Mouse (Mus musculus): ENCODE results near the gene Ppil6. TPM values are rescaled to one million over a fixed set of nuclear protein-coding genes. Genes with fewer than 3 reads are reported as not detected.
A peak's percentile ranks its signal among the peaks of the same experiment; 100 is the strongest.

Ppil6 gene
- polyA plus RNA-seq, 1 experiment from 2014 or later = 3.5 TPM

GRCm38 (mm10) chr10:41514921-41515320 is 24.7 kb downstream of the Ppil6 start:
- Histone ChIP-seq H3K27ac (ENCODE audit: low read depth, low read length) (no peak overlapping the region), H3K9me3 (ENCODE audit: control insufficient read depth, low read length) (no peaks in the 10 kb centered on the region), H3K9ac (replicated peaks; ENCODE audit: low read depth, low read length) (no peak overlapping the region), H3K27me3 (ENCODE audit: control insufficient read depth, insufficient read depth, low read length) (no peaks in the 10 kb centered on the region), H3K4me3 (ENCODE audit: low read depth, low read length) (no peak overlapping the region), H3K4me2 (ENCODE audit: low read depth, low read length) (no peak overlapping the region), H3K36me3 (ENCODE audit: control insufficient read depth, insufficient read depth, low read length) (no peaks in the 10 kb centered on the region), H3K4me1 (ENCODE audit: control insufficient read depth, insufficient read depth, low read length) (peaks cover 3% of the 10 kb centered on the region; the same call in 1 of the 2 replicates)
- ATAC-seq (ENCODE audit: low read depth) = no peak

GRCm38 (mm10) chr10:41518508-41518980 is 28.3 kb downstream of the Ppil6 start:
- Histone ChIP-seq H3K27me3 (ENCODE audit: control insufficient read depth, insufficient read depth, low read length) (no peaks in the 10 kb centered on the region), H3K4me3 (ENCODE audit: low read depth, low read length) (peak overlapping the region; percentile 75), H3K9ac (replicated peaks; ENCODE audit: low read depth, low read length) (peak overlapping the region; percentile 88), H3K4me1 (ENCODE audit: control insufficient read depth, insufficient read depth, low read length) (peaks cover 15% of the 10 kb centered on the region), H3K27ac (ENCODE audit: low read depth, low read length) (peak overlapping the region; percentile 100), H3K36me3 (ENCODE audit: control insufficient read depth, insufficient read depth, low read length) (no peaks in the 10 kb centered on the region), H3K4me2 (ENCODE audit: low read depth, low read length) (peak overlapping the region; percentile 73), H3K9me3 (ENCODE audit: control insufficient read depth, low read length) (no peaks in the 10 kb centered on the region)
- ATAC-seq (ENCODE audit: low read depth) = peak; percentile 63
- under 1% methylated on average over 23 of the region's 23 CpGs for WGBS

GRCm38 (mm10) chr10:41518981-41519618 is 28.9 kb downstream of the Ppil6 start, which contains the start of gene Cd164:
Cd164 (plus strand) TSS chr10:41519414.
- H3K9ac ChIP-seq (replicated peaks; ENCODE audit: low read depth, low read length) = peak within 1 kb of the TSS; percentile 88
- H3K27me3 ChIP-seq (ENCODE audit: control insufficient read depth, insufficient read depth, low read length) = no peaks in the 10 kb centered on the region
- peak within 1 kb of the TSS; percentile 73 for H3K4me2 ChIP-seq (ENCODE audit: low read depth, low read length)
- no peaks in the 10 kb centered on the region for H3K36me3 ChIP-seq (ENCODE audit: control insufficient read depth, insufficient read depth, low read length)
- H3K27ac ChIP-seq (ENCODE audit: low read depth, low read length) = peak within 1 kb of the TSS; percentile 100
- H3K4me3 ChIP-seq (ENCODE audit: low read depth, low read length) = peak within 1 kb of the TSS; percentile 75
- under 1% methylated on average over 58 of the region's 69 CpGs for WGBS
- H3K4me1 ChIP-seq (ENCODE audit: control insufficient read depth, insufficient read depth, low read length) = peaks cover 15% of the 10 kb centered on the region
- ATAC-seq (ENCODE audit: low read depth) = peak; percentile 93
- no peaks in the 10 kb centered on the region for H3K9me3 ChIP-seq (ENCODE audit: control insufficient read depth, low read length)

- H3K9me3 ChIP-seq (ENCODE audit: control insufficient read depth, low read length) = no peaks in the 10 kb centered on the region
- peaks cover 15% of the 10 kb centered on the region for H3K4me1 ChIP-seq (ENCODE audit: control insufficient read depth, insufficient read depth, low read length)
- peak overlapping the region; percentile 73 for H3K4me2 ChIP-seq (ENCODE audit: low read depth, low read length)
- peak overlapping the region; percentile 75 for H3K4me3 ChIP-seq (ENCODE audit: low read depth, low read length)
- H3K9ac ChIP-seq (replicated peaks; ENCODE audit: low read depth, low read length) = peak overlapping the region; percentile 88
- no peaks in the 10 kb centered on the region for H3K36me3 ChIP-seq (ENCODE audit: control insufficient read depth, insufficient read depth, low read length)
- under 1% methylated on average over 65 of the region's 65 CpGs for WGBS
- H3K27ac ChIP-seq (ENCODE audit: low read depth, low read length) = peak overlapping the region; percentile 100
- H3K27me3 ChIP-seq (ENCODE audit: control insufficient read depth, insufficient read depth, low read length) = no peaks in the 10 kb centered on the region
- peak; percentile 6; the same call in 1 of the 2 replicates for ATAC-seq (ENCODE audit: low read depth)
Measured at GRCm38 (mm10) chr10:41519640-41520409, 29.6 kb downstream of the Ppil6 start.

DNA sequence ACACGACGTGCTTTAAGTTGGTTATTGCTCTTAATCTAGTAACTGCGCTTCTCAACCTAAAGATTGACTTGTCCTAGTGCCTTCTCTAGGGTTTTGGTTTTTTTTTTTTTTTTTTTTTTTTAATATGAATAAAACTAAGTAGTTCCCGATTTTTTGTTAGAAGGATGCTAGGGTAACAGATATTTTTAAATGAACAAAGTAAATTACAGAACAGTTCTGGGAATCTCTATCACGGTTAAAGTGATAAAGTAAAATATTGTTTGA is 30.1 kb downstream of the Ppil6 start:
- H3K4me1 ChIP-seq (ENCODE audit: control insufficient read depth, insufficient read depth, low read length) = peaks cover 15% of the 10 kb centered on the region
- no peaks in the 10 kb centered on the region for H3K9me3 ChIP-seq (ENCODE audit: control insufficient read depth, low read length)
- H3K36me3 ChIP-seq (ENCODE audit: control insufficient read depth, insufficient read depth, low read length) = no peaks in the 10 kb centered on the region
- no peak overlapping the region for H3K27ac ChIP-seq (ENCODE audit: low read depth, low read length)
- ATAC-seq (ENCODE audit: low read depth) = no peak
- 4% methylated on average over 5 of the region's 5 CpGs for WGBS
- peak overlapping the region; percentile 88; the same call in 1 of the 2 replicates for H3K9ac ChIP-seq (replicated peaks; ENCODE audit: low read depth, low read length)
- H3K27me3 ChIP-seq (ENCODE audit: control insufficient read depth, insufficient read depth, low read length) = no peaks in the 10 kb centered on the region
- H3K4me3 ChIP-seq (ENCODE audit: low read depth, low read length) = peak overlapping the region; percentile 75
- peak overlapping the region; percentile 73 for H3K4me2 ChIP-seq (ENCODE audit: low read depth, low read length)

GRCm38 (mm10) chr10:41523386-41523785 is 33.1 kb downstream of the Ppil6 start:
- H3K9me3 ChIP-seq (ENCODE audit: control insufficient read depth, low read length) = no peaks in the 10 kb centered on the region
- ATAC-seq (ENCODE audit: low read depth) = no peak
- no peak overlapping the region for H3K9ac ChIP-seq (replicated peaks; ENCODE audit: low read depth, low read length)
- 82% methylated on average over 3 of the region's 3 CpGs for WGBS
- H3K4me3 ChIP-seq (ENCODE audit: low read depth, low read length) = no peak overlapping the region
- peaks cover 12% of the 10 kb centered on the region for H3K4me1 ChIP-seq (ENCODE audit: control insufficient read depth, insufficient read depth, low read length)
- no peaks in the 10 kb centered on the region for H3K36me3 ChIP-seq (ENCODE audit: control insufficient read depth, insufficient read depth, low read length)
- H3K27me3 ChIP-seq (ENCODE audit: control insufficient read depth, insufficient read depth, low read length) = no peaks in the 10 kb centered on the region
- no peak overlapping the region for H3K4me2 ChIP-seq (ENCODE audit: low read depth, low read length)
- H3K27ac ChIP-seq (ENCODE audit: low read depth, low read length) = no peak overlapping the region

DNA sequence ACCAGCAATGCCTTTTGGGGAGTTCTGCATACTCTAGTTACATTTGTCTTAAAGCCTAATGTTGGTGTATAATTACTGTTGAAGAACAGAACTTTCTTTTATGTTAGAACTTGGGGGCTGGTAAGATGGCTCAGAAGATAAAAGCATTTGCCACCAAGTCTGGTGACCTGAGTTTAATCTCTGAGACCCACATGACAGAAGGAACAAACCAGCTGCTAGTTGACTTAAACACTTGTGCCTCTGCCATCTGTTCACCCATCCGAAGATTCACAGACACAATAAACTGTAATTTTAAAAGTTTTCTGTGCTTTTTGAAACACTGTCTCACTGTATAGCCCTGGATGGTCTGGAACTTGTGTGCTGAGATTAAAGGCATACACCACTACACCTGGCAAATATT is 35.5 kb downstream of the Ppil6 start:
- H3K4me2 ChIP-seq (ENCODE audit: low read depth, low read length) = no peak overlapping the region
- H3K4me1 ChIP-seq (ENCODE audit: control insufficient read depth, insufficient read depth, low read length) = peaks cover 11% of the 10 kb centered on the region
- no peak overlapping the region for H3K9ac ChIP-seq (replicated peaks; ENCODE audit: low read depth, low read length)
- no peak overlapping the region for H3K27ac ChIP-seq (ENCODE audit: low read depth, low read length)
- no peak for ATAC-seq (ENCODE audit: low read depth)
- 85% methylated on average over 1 of the region's 1 CpGs for WGBS
- no peaks in the 10 kb centered on the region for H3K9me3 ChIP-seq (ENCODE audit: control insufficient read depth, low read length)
- no peak overlapping the region for H3K4me3 ChIP-seq (ENCODE audit: low read depth, low read length)
- H3K36me3 ChIP-seq (ENCODE audit: control insufficient read depth, insufficient read depth, low read length) = peaks cover 6% of the 10 kb centered on the region; the same call in 1 of the 2 replicates
- no peaks in the 10 kb centered on the region for H3K27me3 ChIP-seq (ENCODE audit: control insufficient read depth, insufficient read depth, low read length)

- WGBS = 92% methylated on average over 5 of the region's 5 CpGs
- no peak overlapping the region for H3K4me3 ChIP-seq (ENCODE audit: low read depth, low read length)
- peaks cover 11% of the 10 kb centered on the region; the same call in 1 of the 2 replicates for H3K36me3 ChIP-seq (ENCODE audit: control insufficient read depth, insufficient read depth, low read length)
- no peak for ATAC-seq (ENCODE audit: low read depth)
- H3K9ac ChIP-seq (replicated peaks; ENCODE audit: low read depth, low read length) = no peak overlapping the region
- no peak overlapping the region for H3K27ac ChIP-seq (ENCODE audit: low read depth, low read length)
- no peaks in the 10 kb centered on the region for H3K4me1 ChIP-seq (ENCODE audit: control insufficient read depth, insufficient read depth, low read length)
- H3K9me3 ChIP-seq (ENCODE audit: control insufficient read depth, low read length) = no peaks in the 10 kb centered on the region
- no peak overlapping the region for H3K4me2 ChIP-seq (ENCODE audit: low read depth, low read length)
- H3K27me3 ChIP-seq (ENCODE audit: control insufficient read depth, insufficient read depth, low read length) = no peaks in the 10 kb centered on the region
Measured at GRCm38 (mm10) chr10:41529972-41530371, 39.7 kb downstream of the Ppil6 start.

DNA sequence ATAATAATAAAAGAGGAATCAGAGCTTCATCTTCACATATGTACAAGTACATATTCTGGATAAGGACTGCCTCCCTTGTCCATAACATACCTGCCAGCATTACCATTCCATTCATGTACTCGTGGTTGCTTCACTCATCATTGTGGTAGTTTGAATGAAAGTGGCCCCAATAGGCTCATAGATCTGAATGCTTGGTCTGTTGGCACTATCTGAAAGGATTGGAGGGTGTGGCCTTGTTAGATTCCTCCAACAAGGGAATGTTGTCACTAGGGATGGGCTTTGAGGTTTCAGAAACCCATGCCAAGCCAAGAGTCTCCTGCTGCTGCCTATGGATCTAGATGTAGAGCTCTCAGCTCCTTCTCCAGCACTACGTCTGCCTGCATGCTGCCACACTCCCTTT is 45.8 kb downstream of the Ppil6 start:
- Histone ChIP-seq H3K9me3 (ENCODE audit: control insufficient read depth, low read length) (no peaks in the 10 kb centered on the region), H3K27me3 (ENCODE audit: control insufficient read depth, insufficient read depth, low read length) (no peaks in the 10 kb centered on the region), H3K4me2 (ENCODE audit: low read depth, low read length) (no peak overlapping the region), H3K27ac (ENCODE audit: low read depth, low read length) (no peak overlapping the region), H3K36me3 (ENCODE audit: control insufficient read depth, insufficient read depth, low read length) (peaks cover 4% of the 10 kb centered on the region; the same call in 1 of the 2 replicates), H3K9ac (replicated peaks; ENCODE audit: low read depth, low read length) (no peak overlapping the region), H3K4me1 (ENCODE audit: control insufficient read depth, insufficient read depth, low read length) (no peaks in the 10 kb centered on the region), H3K4me3 (ENCODE audit: low read depth, low read length) (no peak overlapping the region)
- 91% methylated on average over 2 of the region's 2 CpGs for WGBS
- no peak for ATAC-seq (ENCODE audit: low read depth)
